Mouse (Mus musculus) liver, embryonic 11.5 days (tissue): ENCODE measurements at regions not wholly inside any gene's neighbourhood (a gene's known extent, or its start where the extent isn't known, plus 50 kb on each side); places are given as distances from the start of the nearest gene placed in this dataset.

Source experiments
- ATAC-seq: fragments of 200-750 bp; cut with Nextera tagmentation; replicated peaks from 2 replicates; pipeline ENCODE4 v1.8.0; 2017; ENCODE audit warnings: moderate number of reproducible peaks, mild to moderate bottlenecking, moderate TSS enrichment, moderate library complexity; ENCODE audit not compliant: low FRiP score
- DNase-seq: peaks from one replicate; pipeline ENCODE4 v3.0.0-alpha.2; 2017; ENCODE audit warnings: low spot score
- H3K27ac ChIP-seq: fragments of 300-500 bp; sonication (generic); 2 replicates; pipeline ENCODE4 v1.5.1; 2014; ENCODE audit warnings: mild to moderate bottlenecking, low read depth, low read length, control low read depth
- H3K27me3 ChIP-seq: fragments of 300-500 bp; sonication (generic); replicated peaks from 2 replicates; pipeline ENCODE4 v1.6.1; 2014; ENCODE audit warnings: low read length, mixed read lengths; ENCODE audit not compliant: control insufficient read depth, insufficient read depth
- H3K36me3 ChIP-seq: fragments of 300-500 bp; sonication (generic); 2 replicates; pipeline ENCODE4 v1.6.1; 2014; ENCODE audit warnings: mild to moderate bottlenecking, low read length, moderate library complexity, mixed read lengths; ENCODE audit not compliant: control insufficient read depth, insufficient read depth
- H3K4me1 ChIP-seq: fragments of 300-500 bp; sonication (generic); replicated peaks from 2 replicates; pipeline ENCODE4 v1.6.1; 2014; ENCODE audit warnings: low read length, mixed read lengths; ENCODE audit not compliant: control insufficient read depth, insufficient read depth
- H3K4me2 ChIP-seq: fragments of 300-500 bp; sonication (generic); 2 replicates; pipeline ENCODE4 v1.6.1; 2014; ENCODE audit warnings: mild to moderate bottlenecking, control low read depth, moderate library complexity
- H3K4me3 ChIP-seq: fragments of 300-500 bp; sonication (generic); 2 replicates; pipeline ENCODE4 v1.5.1; 2014; ENCODE audit warnings: low read depth, low read length, control low read depth
- H3K9ac ChIP-seq: fragments of 300-500 bp; sonication (generic); 2 replicates; pipeline ENCODE4 v1.6.1; 2014; ENCODE audit warnings: low read depth, low read length, control low read depth
- H3K9me3 ChIP-seq: fragments of 300-500 bp; sonication (generic); 2 replicates; pipeline ENCODE4 v1.6.1; 2016; ENCODE audit warnings: low read length, inconsistent platforms, mixed read lengths; ENCODE audit not compliant: control insufficient read depth
- WGBS: fragments of 180-500 bp; shearing (Covaris S2); extraction: QIAGEN DNeasy Blood & Tissue Kit; methylation state at CpG from one replicate; pipeline ENCODE4 v1.1.7; 2014; 5-methylcytosine and 5-hydroxymethylcytosine counted together

DNA sequence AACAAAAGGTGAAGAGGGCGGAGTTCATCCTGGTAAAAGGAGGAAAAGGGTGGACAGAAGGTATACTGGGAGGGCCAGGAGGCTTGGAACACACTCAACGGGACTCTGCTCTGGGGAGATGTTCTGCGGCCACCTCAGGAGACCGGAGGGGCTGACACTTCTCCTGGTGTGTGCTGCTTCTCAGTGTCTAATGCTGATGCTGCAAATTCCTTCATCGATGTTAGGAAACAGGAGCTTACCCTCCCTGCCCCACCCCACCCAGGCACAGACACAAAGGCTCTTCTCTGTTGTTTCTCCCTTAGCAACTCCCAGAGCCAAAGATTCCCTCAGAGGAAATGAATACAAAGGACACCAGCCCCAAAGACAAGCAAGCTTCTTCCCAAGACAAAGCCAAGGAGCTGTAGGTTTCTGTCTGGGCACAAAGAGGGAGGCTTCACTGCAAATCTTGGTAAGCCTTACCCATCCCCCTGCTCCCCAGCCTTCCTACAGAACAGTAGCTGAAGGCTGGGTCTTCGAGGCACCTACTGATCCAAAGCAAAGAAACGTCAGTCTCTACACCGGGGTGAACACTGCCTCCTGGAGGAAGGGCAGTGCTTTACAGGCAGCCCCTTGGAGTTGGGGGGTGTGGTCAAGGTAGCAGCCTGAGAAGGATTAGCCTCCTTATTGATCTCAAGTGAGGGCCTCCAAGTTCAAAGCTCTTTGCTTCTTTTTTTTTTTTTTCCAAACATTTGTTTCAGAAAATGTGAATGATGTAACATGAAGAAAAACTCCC is 128.2 kb downstream of the Hs3st3b1 start:
- H3K4me2 ChIP-seq, result no peak overlapping the region
- WGBS, result 71% methylated on average over 8 of the region's 8 CpGs
- DNase-seq (no peak), ATAC-seq (no peak)
- no peaks in the 10 kb centered on the region for H3K27me3 ChIP-seq
- no peaks in the 10 kb centered on the region for H3K4me1 ChIP-seq
- H3K9ac ChIP-seq, result no peak overlapping the region
- H3K36me3 ChIP-seq, result no peaks in the 10 kb centered on the region
- H3K27ac ChIP-seq, result no peak overlapping the region
- H3K4me3 ChIP-seq, result no peak overlapping the region
- H3K9me3 ChIP-seq, result no peaks in the 10 kb centered on the region

DNA sequence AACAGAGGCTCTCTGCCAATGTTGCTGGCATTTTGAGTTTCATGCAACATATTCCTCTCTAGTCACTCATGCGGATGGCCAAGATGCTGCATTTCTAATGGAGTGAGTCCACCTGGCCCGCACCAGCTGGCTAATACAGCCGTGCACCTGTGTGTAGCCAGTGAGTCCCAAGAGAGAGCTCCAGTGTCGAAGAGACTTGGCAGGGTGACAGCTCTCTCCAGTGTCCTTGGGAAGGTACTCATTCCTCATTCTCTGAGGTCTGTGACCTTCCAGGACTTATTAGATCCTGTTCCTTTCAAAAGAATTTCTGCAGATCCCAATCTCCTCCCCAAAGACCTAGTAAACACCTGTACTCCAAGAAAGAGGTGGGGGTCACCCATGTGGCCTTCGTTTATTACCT is 109.9 kb downstream of the Hs3st3b1 start:
- Histone ChIP-seq H3K9me3 (no peaks in the 10 kb centered on the region), H3K4me1 (no peaks in the 10 kb centered on the region), H3K4me2 (no peak overlapping the region), H3K27ac (no peak overlapping the region), H3K9ac (no peak overlapping the region), H3K36me3 (no peaks in the 10 kb centered on the region), H3K27me3 (no peaks in the 10 kb centered on the region), H3K4me3 (no peak overlapping the region)
- 79% methylated on average over 5 of the region's 5 CpGs for whole genome bisulfite sequencing
- ATAC-seq, result no peak
- no peak for DNase-seq

- H3K36me3 ChIP-seq, result no peaks in the 10 kb centered on the region
- H3K27ac ChIP-seq, result no peak overlapping the region
- H3K27me3 ChIP-seq, result no peaks in the 10 kb centered on the region
- 85% methylated on average over 4 of the region's 4 CpGs for WGBS
- H3K9ac ChIP-seq, result no peak overlapping the region
- no peaks in the 10 kb centered on the region for H3K4me1 ChIP-seq
- DNase-seq (no peak), ATAC-seq (no peak)
- H3K4me2 ChIP-seq, result no peak overlapping the region
- H3K9me3 ChIP-seq, result no peaks in the 10 kb centered on the region
- no peak overlapping the region for H3K4me3 ChIP-seq
These were observed 99.2 kb downstream of the Hs3st3b1 start for GRCm38 (mm10) chr11:63822847-63823246.

- no peak for ATAC-seq
- Histone ChIP-seq H3K9me3 (no peaks in the 10 kb centered on the region), H3K4me2 (no peak overlapping the region), H3K4me3 (no peak overlapping the region), H3K4me1 (no peaks in the 10 kb centered on the region), H3K27ac (no peak overlapping the region), H3K27me3 (no peaks in the 10 kb centered on the region), H3K36me3 (no peaks in the 10 kb centered on the region), H3K9ac (no peak overlapping the region)
- DNase-seq, result no peak
- WGBS, result 65% methylated on average over 6 of the region's 6 CpGs
These were observed 94.8 kb downstream of the Hs3st3b1 start for GRCm38 (mm10) chr11:63827271-63827762.

DNA sequence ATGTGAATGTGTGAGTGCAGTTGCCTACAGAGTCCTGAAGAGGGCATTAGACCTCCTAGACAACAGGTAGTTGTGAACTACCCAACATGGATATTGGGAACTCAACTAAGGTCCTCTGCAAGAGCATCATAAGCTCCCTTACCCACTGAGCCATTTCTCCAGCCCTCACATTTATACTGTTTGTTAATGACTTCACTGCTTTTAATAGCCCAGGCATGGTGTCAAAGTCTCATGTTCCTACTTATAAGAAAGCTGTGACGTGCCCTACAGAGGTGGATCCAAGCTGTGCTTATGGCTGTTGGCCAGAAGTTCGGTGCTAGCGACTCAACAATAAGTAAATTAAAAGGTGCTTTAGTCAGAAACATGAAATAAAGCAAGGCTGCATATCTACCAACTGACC is 88.6 kb downstream of the Hs3st3b1 start:
- Histone ChIP-seq H3K27ac (no peak overlapping the region), H3K27me3 (no peaks in the 10 kb centered on the region), H3K36me3 (no peaks in the 10 kb centered on the region), H3K9ac (no peak overlapping the region), H3K4me1 (no peaks in the 10 kb centered on the region), H3K4me2 (no peak overlapping the region), H3K9me3 (no peaks in the 10 kb centered on the region), H3K4me3 (no peak overlapping the region)
- ATAC-seq (no peak), DNase-seq (no peak)
- 85% methylated on average over 3 of the region's 3 CpGs for WGBS

DNA sequence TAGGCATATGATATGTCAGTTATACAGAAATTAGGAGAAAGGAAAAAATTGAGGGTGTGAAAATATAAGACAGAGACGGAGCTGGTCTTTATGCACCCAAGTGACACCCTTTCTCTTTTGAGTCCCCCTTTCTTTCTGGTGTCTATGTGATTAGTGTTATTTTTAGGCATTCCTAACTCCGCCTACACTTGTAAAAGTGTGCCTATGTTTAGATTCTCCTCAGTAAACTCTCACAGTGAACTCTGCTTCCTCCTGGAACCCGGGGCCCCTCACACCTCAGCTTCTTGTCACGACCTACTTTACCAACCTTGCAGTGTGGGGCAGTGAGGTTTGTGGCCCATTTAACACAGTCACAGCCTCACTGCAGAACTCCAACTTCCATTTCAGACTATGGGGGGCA is 88.0 kb downstream of the Hs3st3b1 start:
- Histone ChIP-seq H3K4me3 (no peak overlapping the region), H3K4me2 (no peak overlapping the region), H3K27me3 (no peaks in the 10 kb centered on the region), H3K4me1 (no peaks in the 10 kb centered on the region), H3K36me3 (no peaks in the 10 kb centered on the region), H3K27ac (no peak overlapping the region), H3K9ac (no peak overlapping the region), H3K9me3 (no peaks in the 10 kb centered on the region)
- WGBS, result 64% methylated on average over 4 of the region's 4 CpGs
- DNase-seq (no peak), ATAC-seq (no peak)

DNA sequence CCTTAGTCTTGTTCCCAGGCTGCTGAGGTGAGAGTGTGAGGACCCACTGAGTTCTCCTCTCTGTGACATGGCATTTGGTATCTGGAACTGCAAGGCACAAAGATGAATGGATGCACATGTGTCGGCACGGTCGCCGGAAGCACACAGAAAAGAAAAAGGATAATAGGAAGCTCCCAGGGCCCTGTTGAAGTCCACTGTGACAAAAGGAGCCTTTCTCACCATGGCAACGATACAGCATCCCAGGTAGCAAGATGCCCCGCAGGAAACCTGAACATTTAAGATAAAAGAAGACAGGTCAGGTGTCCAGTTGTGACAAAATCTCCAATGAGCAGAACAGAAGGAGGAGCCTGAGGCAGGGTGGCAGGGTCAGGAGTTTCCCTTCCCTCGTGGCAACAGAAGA is 87.5 kb downstream of the Hs3st3b1 start:
- no peaks in the 10 kb centered on the region for H3K9me3 ChIP-seq
- H3K4me2 ChIP-seq, result no peak overlapping the region
- H3K4me3 ChIP-seq, result no peak overlapping the region
- no peak overlapping the region for H3K9ac ChIP-seq
- ATAC-seq, result no peak
- no peaks in the 10 kb centered on the region for H3K36me3 ChIP-seq
- WGBS, result 72% methylated on average over 7 of the region's 7 CpGs
- no peak for DNase-seq
- no peaks in the 10 kb centered on the region for H3K4me1 ChIP-seq
- H3K27me3 ChIP-seq, result no peaks in the 10 kb centered on the region
- H3K27ac ChIP-seq, result no peak overlapping the region
